Mouse (Mus musculus) embryonic fibroblast, embryonic 13.5 days (primary cell): Measurements from ENCODE around the gene S1pr5.

ENCODE experiments used
- CTCF ChIP-seq: IDR thresholded peaks from 2 replicates; pipeline ENCODE4 v1.5.1; 2011; ENCODE audit warnings: mild to moderate bottlenecking, control low read depth, low read length, moderate library complexity, borderline replicate concordance; ENCODE audit not compliant: insufficient read depth
- POLR2A ChIP-seq: IDR thresholded peaks from 2 replicates; pipeline ENCODE4 v1.6.1; 2011; ENCODE audit warnings: low read depth, mild to moderate bottlenecking, control low read depth, low read length, moderate library complexity

DNA sequence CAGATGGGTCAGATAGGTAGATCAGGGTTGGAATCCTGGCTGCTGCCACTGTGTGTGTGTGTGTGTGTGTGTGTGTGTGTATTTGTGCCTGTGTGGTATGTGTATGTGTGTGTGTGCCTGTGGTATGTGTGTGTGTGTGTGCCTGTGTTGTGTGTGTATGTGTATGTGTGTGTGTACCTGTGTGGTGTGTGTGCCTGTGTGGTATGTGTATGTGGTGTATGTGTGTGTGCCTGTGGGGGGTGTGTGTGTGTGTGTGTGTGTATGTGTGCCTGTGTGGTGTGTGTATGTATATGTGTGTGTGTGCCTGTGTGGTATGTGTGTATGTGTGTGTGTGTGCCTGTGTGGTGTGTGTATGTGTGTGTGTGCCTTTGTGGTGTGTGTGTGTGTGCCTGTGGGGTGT lies 6.4 kb upstream of the S1pr5 start:
- TF ChIP-seq CTCF, result no peak
- TF ChIP-seq POLR2A, result no peak
